Mouse (Mus musculus): Measurements from ENCODE around the gene Tube1.
A peak's percentile ranks its signal among the peaks of the same experiment; 100 is the strongest.
"Not testable (repeated sequence)": the region's sequence is repeated elsewhere in the genome, so short reads cannot be mapped to it uniquely, and the experiment has no call there.

Gene Tube1

DNA sequence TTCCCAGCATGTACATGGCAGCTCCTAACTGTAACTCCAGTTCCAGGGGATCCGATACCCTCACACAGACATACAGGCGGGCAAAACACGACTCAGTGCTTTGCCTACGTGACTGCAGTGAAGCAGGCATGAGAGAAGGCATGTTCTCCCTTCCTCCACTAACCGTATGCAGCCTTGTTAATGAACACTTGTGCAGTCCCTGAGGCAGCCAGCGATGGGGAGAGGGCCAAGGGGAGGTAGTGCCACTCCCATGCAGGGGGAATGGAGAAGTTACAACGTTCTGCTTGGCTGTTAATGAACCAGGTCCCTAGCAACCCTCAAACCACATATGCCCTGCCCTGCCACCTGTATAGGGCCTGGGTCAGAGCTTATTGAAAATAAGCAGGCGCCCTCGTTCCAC lies 35.9 kb downstream of the Tube1 start:
- DNase-seq (ENCODE audit: low spot score in 2 of 2) = no peak

DNA sequence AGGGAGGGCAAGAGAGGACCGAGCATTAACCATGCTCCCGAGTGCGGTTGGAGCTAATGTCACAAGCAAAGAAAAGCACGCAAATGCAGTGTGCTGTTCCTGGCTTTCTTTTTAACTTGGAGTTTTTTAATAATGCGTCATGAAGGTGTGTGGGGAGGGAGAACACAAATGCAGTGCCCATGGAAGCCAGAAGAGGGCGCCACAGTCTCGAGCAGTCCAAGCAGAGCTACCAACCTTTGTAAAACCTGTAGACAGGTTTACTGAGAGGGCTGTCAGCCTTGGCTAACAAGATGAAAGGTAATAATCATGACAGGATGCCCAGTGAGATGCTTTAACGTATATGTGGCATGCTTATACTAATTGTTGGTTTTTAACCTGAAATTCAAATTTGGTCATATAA lies 36.4 kb downstream of the Tube1 start:
- DNase-seq (ENCODE audit: low spot score in 2 of 2) = peak; percentile 76 to 79

DNA sequence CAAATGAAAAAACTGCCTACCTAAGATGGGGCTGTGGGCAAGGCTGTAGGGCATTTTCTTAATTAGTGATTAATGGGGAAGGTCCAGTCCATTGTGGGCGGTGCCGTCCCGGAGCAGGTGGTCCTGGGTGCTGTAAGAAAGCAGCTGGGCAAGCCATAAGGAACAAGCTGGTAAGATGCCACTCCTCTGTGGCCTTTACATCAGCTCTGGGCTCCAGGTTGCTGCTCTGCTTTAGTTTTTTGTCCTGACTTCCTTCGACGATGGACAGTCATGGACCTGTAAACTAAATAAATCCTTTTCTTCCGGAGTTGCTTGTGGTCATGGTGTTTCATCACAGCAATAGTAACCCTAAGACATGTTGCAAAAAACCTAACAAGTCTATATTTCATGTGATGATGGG lies 36.9 kb downstream of the Tube1 start:
- DNase-seq (ENCODE audit: low spot score in 2 of 2) = no peak

DNA sequence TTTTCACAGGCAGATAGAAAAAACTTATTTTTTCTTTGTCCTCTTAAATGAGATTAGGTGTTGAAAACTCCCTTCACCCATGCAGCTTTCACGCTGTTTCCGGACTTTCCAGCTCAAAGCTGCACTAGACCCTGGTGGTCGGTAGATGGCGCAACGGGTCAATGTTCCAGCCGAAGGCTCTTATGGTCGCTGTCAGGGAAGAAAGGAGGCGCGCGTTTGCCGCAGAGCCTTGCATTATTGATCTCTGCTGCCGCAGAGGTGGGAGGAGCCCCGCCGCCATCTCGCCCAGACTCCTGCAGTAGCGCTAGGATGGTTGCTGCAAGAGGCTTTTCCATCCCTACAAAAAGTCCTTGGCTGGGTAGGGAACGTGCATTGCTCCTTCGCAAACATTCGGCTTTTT lies 37.4 kb downstream of the Tube1 start:
- DNase-seq (ENCODE audit: low spot score in 2 of 2) = peak; percentile 91 to 96

DNA sequence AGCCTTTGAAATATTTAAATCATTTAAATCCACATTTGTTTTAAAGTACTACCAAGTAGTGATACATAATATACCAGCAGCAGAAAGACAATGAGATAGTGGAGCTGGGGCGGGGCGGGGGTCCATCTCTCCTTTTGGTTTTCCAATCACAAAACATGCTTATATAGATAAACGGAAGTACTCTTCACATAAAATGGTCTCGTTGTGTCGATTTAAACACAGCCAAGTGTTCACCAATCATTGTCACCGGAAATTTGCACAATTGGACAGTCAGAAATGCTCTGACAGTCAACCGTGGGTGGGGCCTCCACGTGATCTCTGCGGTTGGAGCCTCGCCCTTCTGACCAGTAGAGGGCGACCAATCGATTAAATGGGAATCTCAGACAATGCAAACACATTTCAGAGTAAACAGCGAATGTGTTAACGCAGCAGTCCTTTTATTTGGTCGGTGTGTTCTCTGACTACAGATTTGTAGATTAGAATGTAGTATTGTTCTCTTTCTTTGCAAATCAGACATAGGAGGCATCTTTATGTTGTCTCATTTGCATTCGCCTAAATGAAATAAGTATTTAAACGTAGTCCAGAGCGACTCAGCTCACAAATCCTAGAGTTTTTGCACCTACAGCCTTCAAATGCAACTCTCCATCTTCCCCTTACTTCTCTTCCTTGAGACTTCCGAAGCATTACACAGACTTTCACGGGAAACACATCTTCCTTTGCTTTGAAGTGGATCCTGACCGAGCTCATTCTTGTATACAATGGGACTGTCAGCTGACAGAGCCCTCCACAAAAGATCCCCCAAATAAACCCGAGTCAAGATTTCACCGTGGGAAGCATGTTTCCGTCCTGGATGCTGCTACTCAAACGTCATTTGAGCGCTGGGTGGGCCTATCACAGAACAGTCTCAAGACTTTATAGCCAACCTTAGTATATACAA lies 38.1 kb downstream of the Tube1 start:
- peak; percentile 85 to 93 for DNase-seq (ENCODE audit: low spot score in 2 of 2)

DNA sequence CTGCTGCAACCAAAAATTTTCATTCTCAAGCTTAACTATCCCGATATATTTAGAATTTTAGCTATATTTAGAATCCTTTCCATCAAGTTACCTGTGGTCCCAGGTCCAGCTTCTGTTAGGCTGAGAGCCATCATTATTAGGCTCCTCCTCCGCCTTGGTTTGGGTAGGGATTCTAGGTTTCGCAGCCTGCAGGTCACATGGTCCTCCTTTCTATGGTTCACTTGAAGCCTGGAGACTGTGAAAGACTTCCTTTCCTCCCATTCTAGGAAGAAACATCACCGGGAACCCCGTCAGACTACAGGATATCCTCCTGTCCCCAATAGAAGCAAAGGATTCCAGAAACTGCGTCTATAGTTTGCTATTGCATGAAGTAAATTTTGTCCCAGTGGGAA lies 38.8 kb downstream of the Tube1 start:
- DNase-seq (ENCODE audit: low spot score in 2 of 2) = no peak

DNA sequence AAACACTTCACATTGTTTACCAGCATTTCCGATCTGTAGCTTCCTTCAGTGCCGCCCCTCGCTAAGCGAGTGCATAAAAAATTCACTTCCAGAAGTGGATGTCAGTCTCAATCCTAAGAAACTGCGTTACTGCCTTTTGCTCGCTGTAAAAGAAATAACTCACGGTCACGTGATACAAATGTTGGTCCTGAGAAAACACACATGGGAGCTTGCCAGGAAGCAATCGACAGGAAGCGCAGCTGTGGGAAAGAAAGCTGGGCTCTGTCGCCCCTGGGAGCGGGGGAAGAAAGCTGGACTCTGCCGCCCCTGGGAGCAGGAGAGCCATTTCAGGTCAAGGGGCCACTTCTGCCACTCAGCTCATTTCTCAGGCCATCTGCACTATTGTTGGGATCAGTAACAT lies 39.3 kb downstream of the Tube1 start:
- no peak for DNase-seq (ENCODE audit: low spot score in 2 of 2)

DNA sequence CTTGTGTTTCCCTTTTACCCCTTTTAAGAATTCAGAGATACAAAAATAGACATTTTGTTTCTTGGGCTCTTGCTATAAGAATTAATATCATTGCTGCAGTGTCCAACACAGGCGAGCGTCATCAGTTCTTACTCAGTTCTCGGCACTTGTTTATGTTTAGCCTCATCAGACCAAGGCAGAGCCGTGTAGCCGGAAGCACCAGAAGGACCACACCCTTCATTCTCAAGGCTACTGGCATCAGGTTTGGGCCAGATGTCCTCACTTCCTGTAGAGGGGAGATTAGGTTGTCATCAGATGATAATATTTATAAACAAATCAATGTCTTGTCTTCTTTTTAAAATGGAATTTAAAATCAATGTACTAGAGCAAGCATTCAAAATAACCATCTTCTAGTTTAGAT lies 43.2 kb downstream of the Tube1 start:
- no peak for DNase-seq (ENCODE audit: low spot score in 2 of 2)

DNA sequence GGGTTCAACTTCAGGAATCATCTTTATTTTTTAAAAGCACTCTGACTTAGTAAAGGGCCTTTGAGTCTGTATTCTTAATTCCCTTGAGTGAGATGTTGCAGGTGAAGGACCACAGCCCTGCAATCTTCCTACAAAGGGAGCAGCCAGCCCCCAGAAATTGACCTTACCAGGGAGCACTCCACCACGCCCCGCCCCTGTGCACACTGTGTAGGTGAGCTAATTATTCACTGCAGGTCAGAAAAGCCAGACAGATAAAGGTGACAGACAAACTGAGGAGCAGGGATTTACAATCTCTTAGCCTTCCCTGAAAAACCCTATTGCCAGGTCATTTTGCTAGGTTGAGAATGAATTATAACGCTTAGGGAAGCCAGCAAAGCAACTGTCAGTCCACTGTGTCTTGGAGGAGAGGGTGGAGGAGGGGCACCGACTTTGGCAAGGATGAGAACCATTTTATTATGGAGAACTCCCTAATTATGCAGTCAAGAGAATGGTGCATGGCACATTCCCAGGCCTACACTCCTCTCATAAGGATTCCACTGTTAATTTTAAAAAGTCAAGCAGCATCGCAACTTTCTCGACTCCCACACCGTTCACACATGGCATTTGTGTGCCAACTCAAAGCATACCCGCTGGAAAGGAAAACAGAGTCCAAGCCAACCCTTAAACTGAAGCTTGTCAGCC lies 51.2 kb downstream of the Tube1 start:
- peak; percentile 68 to 78 for DNase-seq (ENCODE audit: low spot score in 2 of 2)

DNA sequence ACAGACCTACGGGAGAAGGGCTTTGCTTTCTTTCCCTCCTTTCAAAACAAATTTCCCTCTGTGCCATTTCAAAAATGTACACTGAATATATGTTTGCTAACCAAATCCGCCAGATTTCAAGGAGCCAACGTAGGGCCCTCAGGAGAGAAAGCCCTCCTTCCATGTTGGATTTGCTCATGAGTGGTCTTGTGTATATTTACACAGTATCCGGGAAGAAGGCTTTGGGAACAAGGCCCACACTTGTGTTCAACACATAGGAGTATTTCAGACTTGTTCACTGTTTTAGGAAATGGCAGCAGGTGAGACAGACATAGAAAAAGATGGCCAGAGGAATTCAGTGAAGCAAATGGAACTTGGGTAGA lies 51.8 kb downstream of the Tube1 start:
- no peak for DNase-seq (ENCODE audit: low spot score in 2 of 2)

DNA sequence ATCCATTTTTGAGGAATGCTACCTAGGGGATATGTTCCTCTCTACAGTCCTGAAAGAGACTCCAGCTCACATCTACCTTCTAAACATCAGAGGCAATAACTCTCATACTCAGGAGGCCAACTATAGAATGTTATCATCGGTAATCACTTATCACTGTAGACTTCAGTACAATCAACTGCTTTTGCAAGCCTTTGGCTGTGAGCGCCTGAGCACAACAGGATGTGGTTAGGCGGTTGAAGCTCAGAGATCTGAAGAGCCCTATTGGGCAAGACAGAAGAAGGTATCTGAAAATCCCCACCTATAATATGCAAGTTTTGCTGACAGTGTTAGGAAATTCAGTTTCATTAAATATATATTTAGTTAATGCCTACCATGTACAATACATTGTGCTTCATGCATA lies 58.9 kb downstream of the Tube1 start:
- DNase-seq (ENCODE audit: low spot score in 2 of 2) = no peak

DNA sequence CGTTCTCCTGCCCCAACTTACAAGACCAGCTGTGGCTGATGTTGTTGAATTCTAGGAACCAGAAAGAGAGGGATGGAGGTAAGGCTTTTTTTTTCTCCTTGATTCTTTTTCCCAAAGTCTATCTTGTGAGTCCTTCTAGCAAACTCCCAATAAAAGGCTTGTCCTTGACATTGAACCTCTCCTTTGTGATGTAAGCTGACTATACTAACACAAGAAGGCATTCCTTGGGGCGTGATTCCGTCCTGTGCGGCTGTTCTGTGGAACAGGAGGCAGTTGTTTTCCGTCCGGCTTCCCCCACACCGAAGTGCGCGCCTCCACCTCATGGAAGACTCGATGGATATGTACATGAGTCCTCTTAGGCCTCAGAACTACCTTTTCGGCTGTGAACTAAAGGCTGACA lies 64.4 kb downstream of the Tube1 start:
- DNase-seq (ENCODE audit: low spot score in 2 of 2) = not testable (repeated sequence)
